Mouse (Mus musculus): Measurements from ENCODE around the gene Eif4h. TPM values are rescaled to one million over a fixed set of nuclear protein-coding genes. Genes with fewer than 3 reads are reported as not detected.

Gene Eif4h
- polyA plus RNA-seq, 1 experiment from 2014 or later: 171 TPM

DNA sequence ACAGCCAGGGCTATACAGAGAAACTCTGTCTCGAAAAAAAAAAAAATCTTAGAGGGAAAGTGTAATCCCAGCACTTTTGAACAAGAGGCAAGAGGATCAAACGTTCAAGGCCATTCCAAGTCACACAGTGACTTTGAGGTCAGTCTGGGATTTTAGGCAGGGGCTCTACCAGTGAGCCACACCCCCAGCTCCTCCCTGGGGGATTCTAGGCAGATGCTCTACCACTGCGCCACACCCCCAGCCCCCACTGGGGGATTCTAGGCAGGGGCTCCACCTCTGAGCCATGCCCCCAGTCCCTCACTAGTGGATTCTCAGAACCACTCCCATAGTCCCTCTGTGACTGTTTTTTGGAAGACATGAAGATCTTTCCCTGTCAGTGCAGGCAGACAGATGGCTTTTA is 60.2 kb downstream of the Eif4h start:
- H3K9ac ChIP-seq: no peak overlapping the region
- peaks cover 33% of the 10 kb centered on the region for H3K4me1 ChIP-seq (replicated peaks)
- no peak overlapping the region for H3K27ac ChIP-seq (replicated peaks)
- H3K27me3 ChIP-seq: no peaks in the 10 kb centered on the region
- WGBS (ENCODE audit: insufficient replicate concordance): 48% methylated on average over 3 of the region's 3 CpGs
- no peak overlapping the region for H3K4me2 ChIP-seq
- no peaks in the 10 kb centered on the region for H3K36me3 ChIP-seq (replicated peaks)
- H3K4me3 ChIP-seq (replicated peaks): no peak overlapping the region
- no peaks in the 10 kb centered on the region for H3K9me3 ChIP-seq (replicated peaks)
- no peak for ATAC-seq (ENCODE audit: insufficient read depth)

DNA sequence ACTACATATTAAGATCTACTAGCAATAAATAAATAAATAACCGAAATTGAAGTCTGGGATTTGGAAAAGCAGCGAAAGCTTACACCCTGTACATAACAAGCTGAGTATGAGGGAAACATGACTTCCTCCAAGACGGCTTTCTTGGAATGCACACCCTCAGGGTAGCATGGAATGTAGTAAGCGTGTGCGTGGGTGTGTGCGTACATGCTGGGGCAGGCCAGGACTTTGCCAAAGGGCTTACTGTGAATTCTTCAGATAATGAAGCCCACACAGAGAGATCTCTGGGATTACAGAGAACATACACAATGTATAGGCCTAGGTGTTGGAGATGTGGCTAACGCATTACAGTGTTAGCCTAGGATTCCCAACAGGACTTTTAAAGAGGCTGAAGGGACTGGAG is 61.8 kb downstream of the Eif4h start:
- Histone ChIP-seq H3K9me3 (replicated peaks) (no peaks in the 10 kb centered on the region), H3K27ac (replicated peaks) (no peak overlapping the region), H3K4me3 (replicated peaks) (no peak overlapping the region), H3K27me3 (no peaks in the 10 kb centered on the region), H3K4me2 (no peak overlapping the region), H3K9ac (no peak overlapping the region), H3K36me3 (replicated peaks) (no peaks in the 10 kb centered on the region), H3K4me1 (replicated peaks) (peaks cover 29% of the 10 kb centered on the region)
- WGBS (ENCODE audit: insufficient replicate concordance): 78% methylated on average over 7 of the region's 7 CpGs
- ATAC-seq (ENCODE audit: insufficient read depth): no peak

DNA sequence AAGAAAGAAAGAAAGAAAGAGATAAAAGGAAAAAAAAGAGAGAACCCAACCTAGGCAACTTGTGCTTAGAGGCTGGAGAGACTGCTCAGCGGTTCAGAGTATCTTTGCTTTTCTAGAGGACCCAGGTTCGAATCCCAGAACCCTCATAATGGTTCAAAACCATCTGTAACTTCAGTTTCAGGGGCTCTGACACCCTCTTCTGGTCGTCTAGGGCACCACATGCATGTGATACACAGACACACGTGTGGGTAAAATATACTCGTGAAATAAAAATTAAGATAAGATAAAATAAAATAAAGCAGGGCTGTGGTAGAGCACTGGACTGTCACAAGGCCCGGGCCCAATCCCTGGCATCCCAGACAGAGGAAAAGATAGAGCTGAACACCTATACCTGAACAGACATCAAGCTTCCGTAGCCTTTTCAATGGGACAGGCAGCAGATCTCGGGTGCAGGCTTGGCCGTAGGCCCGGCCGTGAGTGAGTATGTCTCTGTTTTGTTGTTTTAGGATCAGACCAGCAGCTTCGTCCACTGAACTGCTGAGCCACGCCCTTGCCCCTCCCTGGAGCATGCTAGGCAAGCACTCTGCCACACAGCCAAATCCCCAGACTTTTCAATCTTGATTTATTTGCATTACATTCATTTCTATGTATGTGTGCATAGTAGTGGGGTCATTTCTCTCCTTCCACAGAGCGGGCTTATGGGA is 62.6 kb downstream of the Eif4h start:
- Histone ChIP-seq H3K36me3 (replicated peaks) (no peaks in the 10 kb centered on the region), H3K9me3 (replicated peaks) (no peaks in the 10 kb centered on the region), H3K4me2 (no peak overlapping the region), H3K27me3 (no peaks in the 10 kb centered on the region), H3K9ac (no peak overlapping the region), H3K4me3 (replicated peaks) (no peak overlapping the region), H3K4me1 (replicated peaks) (peaks cover 37% of the 10 kb centered on the region), H3K27ac (replicated peaks) (no peak overlapping the region)
- no peak for ATAC-seq (ENCODE audit: insufficient read depth)
- 57% methylated on average over 14 of the region's 14 CpGs for WGBS (ENCODE audit: insufficient replicate concordance)

DNA sequence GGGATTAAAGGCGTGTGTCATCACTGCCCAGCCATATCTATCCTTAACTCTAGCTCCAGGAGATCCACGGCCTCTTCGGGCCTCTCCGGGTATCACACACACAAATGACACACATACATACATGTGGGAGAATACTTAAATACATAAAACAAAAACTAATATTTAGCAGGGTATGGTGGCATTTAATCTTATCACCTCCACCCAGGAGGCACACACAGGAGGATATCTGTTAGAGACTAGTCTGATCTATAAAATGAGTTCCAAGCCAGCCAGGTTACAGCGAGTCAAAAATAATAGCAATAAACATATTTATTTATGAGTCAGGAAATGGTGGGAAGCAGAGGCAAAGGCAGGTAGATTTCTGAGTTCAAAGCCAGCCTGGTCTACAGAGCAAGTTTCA is 63.5 kb downstream of the Eif4h start:
- WGBS (ENCODE audit: insufficient replicate concordance): 66% methylated on average over 5 of the region's 5 CpGs
- no peak for ATAC-seq (ENCODE audit: insufficient read depth)
- peak overlapping the region; percentile 14; the same call in 1 of the 2 replicates for H3K27ac ChIP-seq (replicated peaks)

DNA sequence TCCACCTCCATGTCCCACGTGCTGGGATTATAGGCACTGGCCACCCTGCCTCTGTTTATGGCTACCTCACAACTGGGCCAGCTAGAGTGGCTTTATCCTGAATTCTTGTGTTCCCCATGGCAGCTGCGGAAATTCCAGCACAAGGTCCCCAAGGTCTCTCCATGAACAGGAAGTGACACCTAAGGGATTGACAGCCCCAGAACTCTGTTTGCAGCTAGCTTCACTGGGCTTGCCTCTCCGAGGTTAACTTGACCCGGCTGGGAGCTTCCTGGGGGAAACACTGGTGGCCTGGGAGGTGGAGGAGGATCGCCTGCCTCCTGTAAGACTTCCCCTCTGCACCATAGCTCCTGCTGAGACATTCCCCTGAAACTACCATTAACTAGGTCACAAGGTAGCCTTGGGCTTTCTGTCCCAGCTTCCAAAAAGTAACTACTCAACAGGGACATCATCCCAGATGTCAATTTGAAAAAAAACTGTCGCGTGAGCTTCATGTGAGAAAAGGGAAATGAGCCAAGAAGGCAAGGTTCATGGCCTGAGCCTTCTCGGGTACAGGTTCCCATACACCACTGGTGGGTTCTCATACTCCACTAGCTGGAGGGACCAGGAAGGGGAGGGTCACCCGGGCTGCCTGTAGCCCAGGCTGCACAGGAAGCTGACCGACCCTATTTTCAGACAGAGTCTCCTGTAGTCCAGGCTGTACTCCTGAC is 66.6 kb downstream of the Eif4h start:
- H3K4me1 ChIP-seq (replicated peaks): peaks cover 46% of the 10 kb centered on the region
- peak overlapping the region; percentile 80 for H3K4me2 ChIP-seq
- H3K4me3 ChIP-seq (replicated peaks): peak overlapping the region; percentile 54
- ATAC-seq (ENCODE audit: insufficient read depth): no peak
- peak overlapping the region; percentile 39; the same call in 1 of the 2 replicates for H3K9ac ChIP-seq
- H3K36me3 ChIP-seq (replicated peaks): no peaks in the 10 kb centered on the region
- H3K27me3 ChIP-seq: no peaks in the 10 kb centered on the region
- no peaks in the 10 kb centered on the region for H3K9me3 ChIP-seq (replicated peaks)
- 26% methylated on average over 10 of the region's 10 CpGs for WGBS (ENCODE audit: insufficient replicate concordance)
- peak overlapping the region; percentile 64; the same call in 1 of the 2 replicates for H3K27ac ChIP-seq (replicated peaks)

More for the DNA sequence above, 63.5 kb downstream of the Eif4h start:
- Histone ChIP-seq H3K9me3 (replicated peaks) (no peaks in the 10 kb centered on the region), H3K4me2 (no peak overlapping the region), H3K36me3 (replicated peaks) (no peaks in the 10 kb centered on the region), H3K4me1 (replicated peaks) (peaks cover 43% of the 10 kb centered on the region), H3K4me3 (replicated peaks) (no peak overlapping the region), H3K27me3 (no peaks in the 10 kb centered on the region), H3K9ac (no peak overlapping the region)

DNA sequence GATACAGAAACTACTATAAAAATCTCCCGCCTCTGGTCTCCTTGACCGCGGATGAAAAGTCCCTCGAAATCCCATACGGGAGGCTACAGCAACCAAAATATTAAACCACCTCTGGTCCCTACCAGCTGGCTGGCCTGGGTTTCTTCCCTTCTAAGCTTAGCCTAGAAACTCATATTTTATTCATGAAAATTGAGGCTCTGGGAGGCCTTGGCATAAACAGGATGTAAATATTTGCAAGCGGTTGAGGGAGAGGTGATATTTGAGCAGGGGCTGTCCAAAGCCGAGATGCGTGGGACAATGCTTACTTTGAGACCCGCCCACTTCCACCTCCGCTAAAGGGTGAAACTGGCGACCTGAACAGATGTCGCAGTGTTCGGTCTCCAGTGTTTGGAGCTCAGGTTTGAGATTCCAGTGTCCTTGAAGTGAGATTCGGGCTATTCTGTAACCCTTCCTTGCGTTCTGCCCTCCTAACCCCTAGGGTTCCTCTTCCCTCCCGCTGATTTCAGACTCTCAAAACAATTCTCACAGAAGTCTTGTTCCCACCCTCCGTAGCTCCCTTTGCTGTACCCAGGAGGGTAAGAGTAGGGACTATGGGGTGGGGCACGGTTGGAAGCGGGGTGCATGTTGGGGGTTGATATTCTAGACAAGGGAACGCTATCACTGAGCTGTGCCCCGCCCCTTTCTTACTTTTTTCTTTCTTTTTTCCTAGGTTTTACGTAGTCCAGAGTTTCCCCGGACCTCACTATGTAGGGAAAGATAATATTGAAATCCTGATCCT is 67.4 kb downstream of the Eif4h start:
- H3K9me3 ChIP-seq (replicated peaks): no peaks in the 10 kb centered on the region
- H3K9ac ChIP-seq: peak overlapping the region; percentile 39; the same call in 1 of the 2 replicates
- H3K4me3 ChIP-seq (replicated peaks): peak overlapping the region; percentile 54
- H3K4me1 ChIP-seq (replicated peaks): peaks cover 42% of the 10 kb centered on the region
- no peaks in the 10 kb centered on the region for H3K27me3 ChIP-seq
- under 1% methylated on average over 23 of the region's 23 CpGs for WGBS (ENCODE audit: insufficient replicate concordance)
- no peaks in the 10 kb centered on the region for H3K36me3 ChIP-seq (replicated peaks)
- H3K4me2 ChIP-seq: peak overlapping the region; percentile 80
- peak; percentile 67 for ATAC-seq (ENCODE audit: insufficient read depth)
- peak overlapping the region; percentile 64 for H3K27ac ChIP-seq (replicated peaks)

Small RNAs within 50 kb of the gene (microRNA-seq; reads per million reads assigned to microRNA genes)
- gene Mir7228: not detected

Other genes starting within 250 kb of the Eif4h start
- 10.2 and 14.2 TPM in 2 replicates for gene Gtf2ird1, start 182.8 kb downstream of the Eif4h start, polyA plus RNA-seq (2015; fragmentation: Nextera tagmentation; extraction: Ambion mirVana)
- 0.46 and 0.50 TPM in 2 replicates for gene Clip2, start 87.1 kb downstream of the Eif4h start, polyA plus RNA-seq (2015; fragmentation: Nextera tagmentation; extraction: Ambion mirVana)
- gene Syna, start 79.3 kb downstream of the Eif4h start, polyA plus RNA-seq (2015; fragmentation: Nextera tagmentation; extraction: Ambion mirVana): not detected in 2 replicates
- gene Rfc2, start 58.1 kb downstream of the Eif4h start, polyA plus RNA-seq (2015; fragmentation: Nextera tagmentation; extraction: Ambion mirVana): 157 and 158 TPM in 2 replicates
- gene Lat2, start 24.5 kb downstream of the Eif4h start, polyA plus RNA-seq (2015; fragmentation: Nextera tagmentation; extraction: Ambion mirVana): 2.2 and 2.6 TPM in 2 replicates
- gene Limk1, start 49.1 kb upstream of the Eif4h start, polyA plus RNA-seq (2015; fragmentation: Nextera tagmentation; extraction: Ambion mirVana): 0.81 and 1.1 TPM in 2 replicates
- 5.0 and 6.6 TPM in 2 replicates for gene Eln, start 107.8 kb upstream of the Eif4h start, polyA plus RNA-seq (2015; fragmentation: Nextera tagmentation; extraction: Ambion mirVana)

Measured in liver, embryonic 15.5 days (tissue).